Mouse (Mus musculus): ENCODE results near the gene Shb.

Gene Shb

GRCm38 (mm10) chr4:45532375-45532774 lies at the start of gene Shb:
Gene Shb (minus strand): TSS chr4:45532470.
- in situ Hi-C loops (cut with MboI, MseI), result no loop called here

- in situ Hi-C loops (cut with MboI, MseI), result no loop called here
Measured at GRCm38 (mm10) chr4:45581095-45581494, 48.8 kb upstream of the Shb start.

GRCm38 (mm10) chr4:45578554-45579370 lies 46.5 kb upstream of the Shb start:
- in situ Hi-C loops (cut with MboI, MseI), result no loop called here

- in situ Hi-C loops (cut with MboI, MseI), result no loop called here
Measured at GRCm38 (mm10) chr4:45577631-45578030, 45.4 kb upstream of the Shb start.

- in situ Hi-C loops (cut with MboI, MseI), result no loop called here
Measured at GRCm38 (mm10) chr4:45574614-45575169, 42.4 kb upstream of the Shb start.

- in situ Hi-C loops (cut with MboI, MseI), result loop anchor here (10.0 kb wide), 1 partner anchor 425 kb away; no protein-coding TSS in a partner anchor
Measured at GRCm38 (mm10) chr4:45569521-45569920, 37.3 kb upstream of the Shb start.

GRCm38 (mm10) chr4:45558211-45558610 lies 25.9 kb upstream of the Shb start:
- in situ Hi-C loops (cut with MboI, MseI), result no loop called here

- in situ Hi-C loops (cut with MboI, MseI), result no loop called here
Measured at GRCm38 (mm10) chr4:45552571-45552970, 20.3 kb upstream of the Shb start.

- in situ Hi-C loops (cut with MboI, MseI), result no loop called here
Measured at GRCm38 (mm10) chr4:45550970-45551369, 18.7 kb upstream of the Shb start.

- in situ Hi-C loops (cut with MboI, MseI), result loop anchor here (10.0 kb wide), 1 partner anchor 1115 kb away; no protein-coding TSS in a partner anchor
Measured at GRCm38 (mm10) chr4:45549514-45549913, 17.2 kb upstream of the Shb start.

- in situ Hi-C loops (cut with MboI, MseI), result loop anchor here (10.0 kb wide), 1 partner anchor 1111 kb away; no protein-coding TSS in a partner anchor
Measured at GRCm38 (mm10) chr4:45545851-45546250, 13.6 kb upstream of the Shb start.

GRCm38 (mm10) chr4:45543481-45544051 lies 11.3 kb upstream of the Shb start:
- in situ Hi-C loops (cut with MboI, MseI), result loop anchor here (10.0 kb wide), 1 partner anchor 1109 kb away; no protein-coding TSS in a partner anchor

GRCm38 (mm10) chr4:45540151-45540933 lies 8.1 kb upstream of the Shb start:
- in situ Hi-C loops (cut with MboI, MseI), result loop anchor here (10.0 kb wide), 1 partner anchor 1106 kb away; no protein-coding TSS in a partner anchor

GRCm38 (mm10) chr4:45539187-45539586 lies 6.9 kb upstream of the Shb start:
- in situ Hi-C loops (cut with MboI, MseI), result no loop called here

GRCm38 (mm10) chr4:45533436-45533940 lies 1.2 kb upstream of the Shb start:
- in situ Hi-C loops (cut with MboI, MseI), result no loop called here

- in situ Hi-C loops (cut with MboI, MseI), result no loop called here
Measured at GRCm38 (mm10) chr4:45530662-45531542, 1.4 kb downstream of the Shb start.

- in situ Hi-C loops (cut with MboI, MseI), result loop anchor here (5.0 kb wide), 1 partner anchor 113 kb away; no protein-coding TSS in a partner anchor
Measured at GRCm38 (mm10) chr4:45529986-45530597, 2.2 kb downstream of the Shb start.

- in situ Hi-C loops (cut with MboI, MseI), result loop anchor here (5.0 kb wide), 1 partner anchor 112 kb away; no protein-coding TSS in a partner anchor
Measured at GRCm38 (mm10) chr4:45529201-45529985, 2.9 kb downstream of the Shb start.

All from regulatory T cell (primary cell).